Mouse (Mus musculus): ENCODE data around the gene AC124502.3.

- TF ChIP-seq CTCF (IDR thresholded peaks at IDR 0.05), result no peak
- TF ChIP-seq EP300 (IDR thresholded peaks at IDR 0.05), result no peak
These were observed 20.5 kb upstream of the AC124502.3 start for GRCm38 (mm10) chr19:5018191-5018590.
